Mouse (Mus musculus) brain, embryonic 14.5 days (tissue): ENCODE results near the gene Snx19.

Source experiments
- CTCF ChIP-seq: fragments of 200-500 bp; IDR thresholded peaks from 2 replicates; pipeline ENCODE4 v1.5.1; 2012; ENCODE audit warnings: inconsistent platforms, mild to moderate bottlenecking, moderate library complexity, borderline replicate concordance; ENCODE audit not compliant: insufficient read depth, insufficient read length; ENCODE audit errors: extremely low read depth
- POLR2A ChIP-seq: fragments of 200-500 bp; IDR thresholded peaks from 2 replicates; pipeline ENCODE4 v1.6.1; 2012; ENCODE audit warnings: mild to moderate bottlenecking, inconsistent platforms, borderline replicate concordance; ENCODE audit not compliant: poor library complexity, insufficient read depth, insufficient read length, severe bottlenecking; ENCODE audit errors: extremely low read depth

DNA sequence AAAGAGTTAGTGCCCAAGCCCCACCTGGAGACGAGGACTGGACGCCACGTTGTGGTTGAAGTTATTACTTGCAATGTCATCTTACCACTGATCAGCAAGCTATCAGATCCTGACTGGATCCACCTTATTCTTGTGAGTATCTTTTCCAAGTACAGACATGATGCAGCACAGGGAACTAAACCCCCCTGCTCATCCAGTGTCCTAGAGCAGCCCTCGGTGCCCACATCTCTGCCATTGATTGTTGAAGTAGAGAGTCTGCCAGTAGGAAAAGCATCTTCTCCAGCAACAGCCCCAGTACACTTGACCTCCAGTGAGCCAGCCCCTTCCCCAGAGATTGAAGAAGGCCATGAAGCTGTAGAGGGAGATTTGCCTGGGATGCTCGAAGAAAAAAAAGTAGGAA, 1.3 kb downstream of the Snx19 start:
- no peak for TF ChIP-seq CTCF
- no peak for TF ChIP-seq POLR2A
